Mouse (Mus musculus) bone marrow macrophage, adult 2 months (primary cell): ENCODE data around the gene Dnajc11. TPM values are rescaled to one million over a fixed set of nuclear protein-coding genes. Genes with fewer than 3 reads are reported as not detected.
A peak's percentile ranks its signal among the peaks of the same experiment; 100 is the strongest.

ENCODE experiments used
- H3K27ac ChIP-seq: 2 replicates; pipeline ENCODE4 v1.5.1; 2012; ENCODE audit warnings: low read depth, low read length; ENCODE audit not compliant: insufficient read depth
- H3K4me1 ChIP-seq: 2 replicates; pipeline ENCODE4 v1.6.1; 2012; ENCODE audit warnings: low read length; ENCODE audit not compliant: control insufficient read depth, insufficient read depth
- H3K4me3 ChIP-seq: 2 replicates; pipeline ENCODE4 v1.5.1; 2012; ENCODE audit warnings: mild to moderate bottlenecking, low read length, moderate library complexity; ENCODE audit not compliant: insufficient read depth
- CTCF ChIP-seq: IDR thresholded peaks from 2 replicates; pipeline ENCODE4 v1.5.1; 2012; ENCODE audit warnings: low read depth, mild to moderate bottlenecking, low read length, moderate library complexity
- POLR2A ChIP-seq: IDR thresholded peaks from 2 replicates; pipeline ENCODE4 v1.6.1; 2012; ENCODE audit warnings: mild to moderate bottlenecking, low read depth, low read length, borderline replicate concordance
- polyA plus RNA-seq: library from polyadenylated mRNA; stranded (reverse); fragments of >200 nt; gene quantifications from 2 replicates; pipeline ENCODE4 v1.2.4, GENCODE M21; 2012; ENCODE audit not compliant: missing spikeins, insufficient read depth, insufficient read length

Dnajc11 gene
- polyA plus RNA-seq, 1 experiment = 43.3 TPM

DNA sequence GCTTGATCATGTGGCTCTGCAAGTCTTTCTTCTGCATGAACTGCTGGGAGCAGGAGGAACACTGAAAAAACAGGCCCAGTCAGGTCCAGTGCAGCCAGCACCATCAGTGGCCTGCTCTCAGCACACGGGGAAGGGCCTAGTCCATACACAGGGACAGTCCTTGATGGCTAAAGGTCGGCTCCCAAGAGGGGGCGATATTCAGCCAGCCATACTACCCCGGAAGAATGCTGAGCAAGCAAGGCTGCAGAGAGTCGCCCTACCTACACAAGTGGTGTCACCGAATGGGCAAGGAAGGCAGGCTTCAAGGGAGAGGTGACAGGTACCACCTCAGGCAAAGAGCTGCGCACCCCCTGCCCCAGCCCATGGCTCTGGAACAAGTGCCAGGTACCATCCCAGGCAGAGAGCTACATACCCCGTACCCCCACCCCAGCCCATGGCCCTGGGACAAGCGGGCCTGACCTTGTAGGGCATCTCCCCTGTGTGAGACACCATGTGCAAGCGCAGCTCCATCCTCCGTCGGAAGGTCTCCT is 88.1 kb downstream of the Dnajc11 start:
- Histone ChIP-seq H3K27ac (no peak overlapping the region), H3K4me3 (no peak overlapping the region), H3K4me1 (peaks cover 5% of the 10 kb centered on the region)
- TF ChIP-seq POLR2A = no peak

DNA sequence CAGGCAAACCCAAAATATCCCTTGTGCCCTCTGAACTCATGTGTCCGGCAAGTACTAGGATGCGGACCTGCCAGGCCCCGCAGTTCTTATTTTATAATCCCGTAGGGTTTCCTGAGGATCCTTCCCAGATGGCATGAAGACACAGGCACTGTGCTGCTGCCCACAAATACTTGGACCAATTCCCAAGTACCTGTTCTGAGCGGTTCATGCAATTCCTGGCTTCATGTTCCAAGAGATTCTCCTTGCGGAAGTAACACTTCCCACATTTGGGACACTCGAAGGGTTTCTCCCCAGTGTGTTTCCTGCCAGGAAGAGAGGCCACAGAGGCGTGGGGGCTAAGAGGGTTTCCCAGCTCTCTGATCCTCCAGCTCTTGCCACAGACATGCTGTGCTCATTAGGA is 89.0 kb downstream of the Dnajc11 start:
- H3K4me1 ChIP-seq = peaks cover 5% of the 10 kb centered on the region
- no peak for TF ChIP-seq CTCF
- TF ChIP-seq POLR2A = no peak
- no peak overlapping the region for H3K27ac ChIP-seq
- no peak overlapping the region for H3K4me3 ChIP-seq

DNA sequence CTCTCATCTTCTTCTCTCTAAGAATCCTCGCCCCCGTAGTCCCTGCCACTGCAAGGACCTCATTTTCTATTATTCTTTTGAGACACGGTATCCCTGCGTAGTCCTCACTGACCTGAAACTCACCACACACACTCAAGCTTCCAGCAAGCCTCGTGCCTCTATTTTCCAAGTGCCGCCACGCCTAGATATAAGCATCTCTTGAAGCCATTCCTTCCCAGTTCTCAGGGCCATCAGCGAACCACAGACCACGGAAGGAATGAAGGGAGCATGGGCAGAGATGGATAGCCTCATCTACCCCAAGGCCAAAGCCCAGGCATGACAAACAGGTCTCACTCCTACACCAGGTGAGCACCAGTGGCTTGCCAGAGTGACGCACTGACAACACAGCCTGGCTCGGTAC is 91.0 kb downstream of the Dnajc11 start:
- Histone ChIP-seq H3K4me3 (no peak overlapping the region), H3K27ac (no peak overlapping the region), H3K4me1 (peaks cover 9% of the 10 kb centered on the region)
- no peak for TF ChIP-seq CTCF
- no peak for TF ChIP-seq POLR2A

DNA sequence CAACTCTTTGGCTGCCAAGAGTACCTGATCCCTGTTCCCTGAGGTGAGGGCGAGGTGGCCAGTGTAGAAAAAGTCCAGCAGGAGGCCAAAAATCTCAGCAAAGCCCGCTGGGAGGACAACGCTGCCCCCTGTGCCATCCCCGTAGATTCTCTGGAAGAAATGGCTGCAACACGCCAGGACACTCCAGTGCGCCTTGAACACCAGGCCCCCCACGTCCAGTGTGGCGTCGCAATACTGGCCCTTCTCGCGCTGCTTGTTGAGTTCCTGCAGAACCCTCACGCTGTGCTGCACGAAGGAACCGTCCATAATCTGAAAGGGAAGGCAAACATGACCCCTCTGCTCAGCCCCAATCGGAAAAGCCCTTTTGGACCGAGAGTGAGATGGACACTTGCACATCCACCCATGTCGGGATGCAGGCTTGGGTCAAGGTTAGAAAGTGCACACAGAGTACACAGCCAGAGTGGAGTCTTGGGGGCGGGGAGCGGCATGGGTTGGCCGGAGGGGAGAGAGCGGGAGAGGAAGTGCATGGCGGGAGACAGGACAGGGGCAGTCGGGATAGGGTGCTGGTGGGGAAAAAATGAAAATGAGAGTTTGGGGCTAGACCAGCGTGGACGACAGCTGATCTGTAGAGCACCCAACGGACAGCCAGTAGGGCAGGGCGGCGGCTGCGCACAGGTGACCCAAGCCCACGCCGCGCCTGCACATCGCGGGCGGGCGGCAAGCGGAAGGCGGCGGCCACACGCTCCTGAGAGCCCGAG is 93.4 kb downstream of the Dnajc11 start:
- peak overlapping the region; percentile 75 for H3K4me3 ChIP-seq
- peaks cover 9% of the 10 kb centered on the region for H3K4me1 ChIP-seq
- peak overlapping the region; percentile 29 for H3K27ac ChIP-seq
- TF ChIP-seq POLR2A (no peak), CTCF (no peak)

DNA sequence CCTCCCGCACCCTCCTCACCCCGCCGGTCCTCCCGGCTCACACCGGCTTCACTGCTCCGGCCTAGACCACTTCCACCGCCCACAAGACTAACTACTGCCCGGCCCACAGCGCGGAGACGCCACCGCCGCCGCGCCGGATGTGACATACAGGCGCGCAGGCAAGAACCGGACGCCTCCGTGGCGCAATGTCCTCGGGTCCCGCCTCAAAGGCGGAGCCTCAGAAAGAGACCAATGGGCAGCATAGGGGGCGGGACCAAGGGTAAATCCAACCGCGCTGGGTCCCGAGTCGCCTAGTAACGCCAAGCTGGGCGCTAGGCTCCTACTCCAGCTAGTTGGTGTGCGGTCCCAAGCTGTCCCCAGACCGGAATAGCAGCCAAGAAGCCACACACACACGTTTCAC is 94.0 kb downstream of the Dnajc11 start, which contains the start of gene Zbtb48:
TSS of gene Zbtb48 (minus strand) at position 148 of the 400 bp plus-strand sequence.
- TF ChIP-seq POLR2A = no peak
- TF ChIP-seq CTCF = no peak

DNA sequence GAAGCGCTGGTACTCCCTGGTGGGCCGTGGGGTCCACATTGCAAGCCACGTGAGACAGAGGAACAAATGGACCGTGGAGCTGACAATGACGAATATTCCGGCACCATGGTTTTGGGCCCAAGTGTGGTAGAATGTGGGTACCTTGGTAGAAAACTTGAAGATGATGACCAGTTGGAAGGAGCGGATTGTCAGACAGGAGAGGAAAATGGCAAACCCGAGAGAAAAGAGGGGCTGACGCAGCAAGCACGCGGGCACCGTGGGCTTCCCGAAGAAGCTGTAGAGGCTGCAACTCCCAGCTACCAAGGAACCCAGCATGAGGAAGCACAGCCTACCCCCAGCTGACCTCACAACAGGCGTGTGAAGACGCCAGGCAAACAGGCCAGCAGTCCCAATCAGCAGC is 95.0 kb downstream of the Dnajc11 start:
- no peak overlapping the region for H3K27ac ChIP-seq
- peaks cover 9% of the 10 kb centered on the region for H3K4me1 ChIP-seq
- no peak for TF ChIP-seq CTCF
- TF ChIP-seq POLR2A = no peak
- no peak overlapping the region for H3K4me3 ChIP-seq

More for the DNA sequence above, 94.0 kb downstream of the Dnajc11 start, which contains the start of gene Zbtb48:
- Histone ChIP-seq H3K27ac (peak within 1 kb of the TSS; percentile 29), H3K4me1 (peaks cover 9% of the 10 kb centered on the region), H3K4me3 (peak within 1 kb of the TSS; percentile 75)

DNA sequence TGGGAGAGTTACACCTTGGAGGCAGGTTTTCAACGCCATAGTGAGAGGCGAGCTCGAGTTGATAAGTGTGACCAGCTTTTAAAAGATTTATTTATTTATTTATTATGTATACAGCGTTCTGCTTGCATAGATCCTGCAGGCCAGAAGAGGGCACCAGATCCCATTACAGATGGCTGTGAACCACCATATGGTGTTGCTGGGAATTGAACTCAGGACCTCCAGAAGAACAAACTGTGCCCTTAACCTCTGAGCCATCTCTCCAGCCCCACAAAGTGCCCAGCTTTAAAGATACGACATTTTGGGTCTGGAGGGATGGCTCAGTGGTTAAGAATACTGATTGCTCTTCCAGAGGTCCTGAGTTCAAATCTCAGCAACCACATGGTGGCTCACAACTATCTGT is 95.6 kb downstream of the Dnajc11 start:
- peaks cover 9% of the 10 kb centered on the region for H3K4me1 ChIP-seq
- no peak overlapping the region for H3K4me3 ChIP-seq
- no peak overlapping the region for H3K27ac ChIP-seq
- TF ChIP-seq CTCF (no peak), POLR2A (no peak)

DNA sequence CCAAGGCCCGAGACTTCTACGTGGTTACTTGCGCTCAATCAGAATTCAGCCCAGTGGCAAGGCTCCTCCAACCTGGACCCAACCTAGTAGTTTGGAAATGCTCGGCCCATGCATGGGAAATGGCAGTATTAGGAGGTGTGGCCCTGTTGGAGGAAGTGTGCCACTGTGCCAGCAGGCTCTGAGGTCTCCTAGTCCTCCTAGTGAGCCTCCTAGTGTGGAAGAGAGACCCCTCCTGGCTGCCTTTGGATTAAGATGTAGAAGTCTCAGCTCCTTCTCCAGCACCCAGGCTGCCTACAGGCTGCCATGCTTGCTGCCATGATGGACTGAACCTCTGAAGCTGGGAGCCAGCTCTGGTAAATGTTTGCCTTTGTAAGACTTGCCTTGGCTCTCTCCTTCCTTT is 96.5 kb downstream of the Dnajc11 start:
- Histone ChIP-seq H3K27ac (no peak overlapping the region), H3K4me3 (no peak overlapping the region), H3K4me1 (peaks cover 9% of the 10 kb centered on the region)
- no peak for TF ChIP-seq POLR2A
- TF ChIP-seq CTCF = no peak

Other genes starting within 250 kb of the Dnajc11 start
- gene Camta1, start 71.8 kb upstream of the Dnajc11 start, polyA plus RNA-seq = 26.3 and 40.7 TPM in 2 replicates
- 29.8 and 33.7 TPM in 2 replicates for gene Thap3, start 55.3 kb downstream of the Dnajc11 start, polyA plus RNA-seq
- gene Phf13, start 62.6 kb downstream of the Dnajc11 start, polyA plus RNA-seq = 10.1 and 11.0 TPM in 2 replicates
- gene Klhl21, start 75.1 kb downstream of the Dnajc11 start, polyA plus RNA-seq = 11.7 and 13.3 TPM in 2 replicates
- 7.5 and 11.4 TPM in 2 replicates for gene Zbtb48, start 94.0 kb downstream of the Dnajc11 start, polyA plus RNA-seq
- not detected in 2 replicates for gene Tas1r1, start 104.9 kb downstream of the Dnajc11 start, polyA plus RNA-seq
- 11.1 and 12.7 TPM in 2 replicates for gene Nol9, start 105.6 kb downstream of the Dnajc11 start, polyA plus RNA-seq
- gene Plekhg5, start 138.8 kb downstream of the Dnajc11 start, polyA plus RNA-seq = 2.6 and 3.0 TPM in 2 replicates
- not detected in 2 replicates for gene Tnfrsf25, start 182.2 kb downstream of the Dnajc11 start, polyA plus RNA-seq
- 0.44 and 0.97 TPM in 2 replicates for gene Espn, start 218.7 kb downstream of the Dnajc11 start, polyA plus RNA-seq
- not detected in 2 replicates for gene Hes2, start 225.2 kb downstream of the Dnajc11 start, polyA plus RNA-seq
- 39.0 and 46.2 TPM in 2 replicates for gene Acot7, start 244.4 kb downstream of the Dnajc11 start, polyA plus RNA-seq